Mouse (Mus musculus) small intestine, adult 2 months (tissue): ENCODE results near the gene Specc1l. TPM values are rescaled to one million over a fixed set of nuclear protein-coding genes. Genes with fewer than 3 reads are reported as not detected.

Experiments used
- H3K27ac ChIP-seq: fragments of 200-500 bp; 2 replicates; pipeline ENCODE4 v1.5.1; 2012; ENCODE audit warnings: low read depth, low read length, control low read depth, inconsistent platforms; ENCODE audit not compliant: insufficient read depth
- H3K27me3 ChIP-seq: fragments of 200-500 bp; 2 replicates; pipeline ENCODE4 v1.6.1; 2012; ENCODE audit warnings: mild to moderate bottlenecking, moderate library complexity, low read length, inconsistent platforms; ENCODE audit not compliant: control insufficient read depth, insufficient read depth
- H3K36me3 ChIP-seq: fragments of 200-500 bp; 2 replicates; pipeline ENCODE4 v1.6.1; 2012; ENCODE audit warnings: mild to moderate bottlenecking, low read length, control low read depth, inconsistent platforms; ENCODE audit not compliant: control insufficient read depth, insufficient read depth
- H3K4me1 ChIP-seq: fragments of 200-500 bp; 2 replicates; pipeline ENCODE4 v1.6.1; 2012; ENCODE audit warnings: low read length, inconsistent platforms, mixed read lengths; ENCODE audit not compliant: control insufficient read depth, insufficient read depth, insufficient read length
- H3K4me3 ChIP-seq: fragments of 200-500 bp; 2 replicates; pipeline ENCODE4 v1.5.1; 2012; ENCODE audit warnings: low read depth, mild to moderate bottlenecking, control low read depth, inconsistent platforms, low read length, moderate library complexity
- CTCF ChIP-seq: fragments of 200-500 bp; IDR thresholded peaks from 2 replicates; pipeline ENCODE4 v1.5.1; 2012; ENCODE audit warnings: low read depth, mild to moderate bottlenecking, control low read depth, inconsistent platforms, low read length, moderate library complexity, mixed read lengths; ENCODE audit not compliant: insufficient replicate concordance, insufficient read length; ENCODE audit errors: extremely low read depth
- POLR2A ChIP-seq: fragments of 200-500 bp; IDR thresholded peaks from 2 replicates; pipeline ENCODE4 v1.6.1; 2012; ENCODE audit warnings: low read depth, mild to moderate bottlenecking, control low read depth, inconsistent platforms, low read length, moderate library complexity
- WGBS: fragments of 180-500 bp; shearing (Covaris S2); methylation state at CpG from one replicate; pipeline ENCODE4 v1.1.7; 2018; 5-methylcytosine and 5-hydroxymethylcytosine counted together
- polyA plus RNA-seq: library from polyadenylated mRNA; depleted of rRNA; stranded (reverse); fragments of >200 nt; gene quantifications from 2 replicates; pipeline ENCODE4 v1.2.3, GENCODE M21; 2012; rRNA removed

Gene Specc1l
- polyA plus RNA-seq = 16.2 and 48.2 TPM in 2 replicates

- peak within 1 kb of the TSS; percentile 81 for H3K4me3 ChIP-seq
- under 1% methylated on average over 76 of the region's 80 CpGs for WGBS
- H3K4me1 ChIP-seq = peaks cover 21% of the 10 kb centered on the region; the same call in 1 of the 2 replicates
- TF ChIP-seq POLR2A (peak; percentile 78), CTCF (no peak)
- no peaks in the 10 kb centered on the region for H3K36me3 ChIP-seq
- H3K27ac ChIP-seq = peak within 1 kb of the TSS; percentile 92
- H3K27me3 ChIP-seq = no peaks in the 10 kb centered on the region
Observed at GRCm38 (mm10) chr10:75211807-75212645, at the start of gene Specc1l. Gene Specc1l, plus strand, starts transcription at chr10:75212073.

GRCm38 (mm10) chr10:75165825-75166481 is 45.9 kb upstream of the Specc1l start:
- WGBS = 27% methylated on average over 10 of the region's 10 CpGs
- Histone ChIP-seq H3K27ac (no peak overlapping the region), H3K36me3 (peaks cover 35% of the 10 kb centered on the region), H3K4me1 (peaks cover 2% of the 10 kb centered on the region; the same call in 1 of the 2 replicates), H3K4me3 (no peak overlapping the region), H3K27me3 (no peaks in the 10 kb centered on the region)
- TF ChIP-seq CTCF (peak; percentile 20; the same call in 1 of the 2 replicates), POLR2A (no peak)

- no peak for TF ChIP-seq POLR2A
- no peak for TF ChIP-seq CTCF
- Histone ChIP-seq H3K4me1 (peaks cover 2% of the 10 kb centered on the region; the same call in 1 of the 2 replicates), H3K4me3 (no peak overlapping the region), H3K27ac (no peak overlapping the region), H3K36me3 (peaks cover 38% of the 10 kb centered on the region), H3K27me3 (no peaks in the 10 kb centered on the region)
- 68% methylated on average over 4 of the region's 4 CpGs for WGBS
Observed at GRCm38 (mm10) chr10:75166601-75167000, 45.3 kb upstream of the Specc1l start.

- 63% methylated on average over 12 of the region's 12 CpGs for WGBS
- H3K4me3 ChIP-seq = no peak overlapping the region
- no peak for TF ChIP-seq POLR2A
- TF ChIP-seq CTCF = no peak
- H3K4me1 ChIP-seq = peaks cover 2% of the 10 kb centered on the region
- peaks cover 29% of the 10 kb centered on the region for H3K36me3 ChIP-seq
- 0 out of 2 replicates have a peak overlapping the region, but pooled peaks have one; percentile 23 for H3K27ac ChIP-seq
- no peaks in the 10 kb centered on the region for H3K27me3 ChIP-seq
Observed at GRCm38 (mm10) chr10:75170207-75170850, 41.5 kb upstream of the Specc1l start.

- Histone ChIP-seq H3K4me3 (no peak overlapping the region), H3K4me1 (peaks cover 2% of the 10 kb centered on the region), H3K36me3 (peaks cover 44% of the 10 kb centered on the region), H3K27me3 (no peaks in the 10 kb centered on the region), H3K27ac (peak overlapping the region; percentile 48)
- WGBS = 76% methylated on average over 8 of the region's 8 CpGs
- TF ChIP-seq POLR2A = no peak
- no peak for TF ChIP-seq CTCF
Observed at GRCm38 (mm10) chr10:75173056-75173455, 38.8 kb upstream of the Specc1l start.

GRCm38 (mm10) chr10:75173712-75174111 is 38.2 kb upstream of the Specc1l start:
- Histone ChIP-seq H3K36me3 (peaks cover 46% of the 10 kb centered on the region), H3K4me3 (peak overlapping the region; percentile 56)
- 74% methylated on average over 12 of the region's 12 CpGs for WGBS

More at GRCm38 (mm10) chr10:75173712-75174111, 38.2 kb upstream of the Specc1l start:
- Histone ChIP-seq H3K27ac (peak overlapping the region; percentile 85), H3K27me3 (no peaks in the 10 kb centered on the region), H3K4me1 (peaks cover 2% of the 10 kb centered on the region)
- TF ChIP-seq POLR2A (peak; percentile 33; the same call in 1 of the 2 replicates), CTCF (no peak)
